In the genomic region with DNA sequence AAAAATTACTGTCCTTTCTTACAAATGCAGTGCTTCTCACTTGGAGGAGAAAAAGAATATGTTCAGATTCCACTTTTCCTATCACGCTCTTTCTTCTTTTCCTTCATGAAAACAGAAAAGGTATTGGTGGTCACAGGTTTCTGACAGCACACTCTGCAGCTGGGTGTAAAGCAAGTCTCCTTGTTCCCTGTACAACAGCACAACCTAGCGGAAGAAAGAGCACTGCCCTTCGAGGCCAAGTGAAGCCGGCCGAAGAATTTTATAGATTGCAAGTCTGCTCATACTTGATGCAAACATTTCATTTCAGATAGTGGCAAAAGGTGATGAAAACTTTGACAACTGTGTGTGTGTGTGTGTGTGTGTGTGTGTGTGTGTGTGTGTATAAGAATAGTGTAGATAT, we compare ENCODE assay signal across 8 mouse cellular contexts.
DNase-seq lines count a peak whose midpoint lies in the region; ATAC-seq lines count a peak whose summit lies in the region.

No protein-coding gene starts in this region.

- H3K4me3 ChIP-seq in hindbrain, embryonic 10.5 days: no peak overlapping the region
- no peak overlapping the region for H3K4me3 ChIP-seq in midbrain, embryonic 14.5 days (replicated peaks; ENCODE audit: low read depth, low read length)

- H3K9me3 ChIP-seq in hindbrain, embryonic 10.5 days: no peaks in the 10 kb centered on the region
- no peaks in the 10 kb centered on the region for H3K9me3 ChIP-seq in midbrain, embryonic 14.5 days (ENCODE audit: control insufficient read depth, low read length)

- H3K36me3 ChIP-seq in hindbrain, embryonic 10.5 days: no peaks in the 10 kb centered on the region
- no peaks in the 10 kb centered on the region for H3K36me3 ChIP-seq in midbrain, embryonic 14.5 days (ENCODE audit: control insufficient read depth, insufficient read depth, low read length)

- H3K9ac ChIP-seq in midbrain, embryonic 14.5 days (replicated peaks; ENCODE audit: low read length): no peak overlapping the region

- H3K27me3 ChIP-seq in hindbrain, embryonic 10.5 days (ENCODE audit: insufficient read depth, poor library complexity, severe bottlenecking): no peaks in the 10 kb centered on the region
- no peaks in the 10 kb centered on the region for H3K27me3 ChIP-seq in midbrain, embryonic 14.5 days (ENCODE audit: control insufficient read depth, insufficient read depth, low read length)

- H3K4me2 ChIP-seq in midbrain, embryonic 14.5 days (ENCODE audit: low read length): no peak overlapping the region

- no peak overlapping the region for H3K27ac ChIP-seq in hindbrain, embryonic 10.5 days
- 0 out of 2 replicates have a peak overlapping the region, but pooled peaks have one; percentile 26 for H3K27ac ChIP-seq in midbrain, embryonic 14.5 days (replicated peaks; ENCODE audit: low read depth, low read length)

- 33% methylated on average over 5 of the region's 5 CpGs for WGBS in hindbrain, embryonic 10.5 days
- 19% methylated on average over 5 of the region's 5 CpGs for WGBS in midbrain, embryonic 14.5 days

- H3K4me1 ChIP-seq in hindbrain, embryonic 10.5 days (replicated peaks): no peaks in the 10 kb centered on the region
- no peaks in the 10 kb centered on the region for H3K4me1 ChIP-seq in midbrain, embryonic 14.5 days (ENCODE audit: control insufficient read depth, insufficient read depth, low read length)

- peak; percentile 74; the same call in 1 of the 2 replicates for ATAC-seq in midbrain, embryonic 14.5 days (ENCODE audit: low FRiP score, low TSS enrichment)

- DNase-seq in 3T3-L1 (ENCODE audit: low read depth, low spot score) (peak; percentile 67), ES-CJ7 (ENCODE audit: low read depth, low spot score) (peak; percentile 65)
- DNase-seq in cerebellum, postnatal 4 days (ENCODE audit: low spot score in 2 of 2): peak; percentile 27 to 56
- DNase-seq in hindbrain, embryonic 10.5 days (ENCODE audit: low spot score): peak; percentile 48
- DNase-seq in layer of hippocampus, adult 9-11 months: peak; percentile 5
- peak; percentile 93 for DNase-seq in midbrain, embryonic 14.5 days
- peak; percentile 7 for DNase-seq in testis, postnatal 14 days (ENCODE audit: low spot score)
- DNase-seq in thymus, postnatal 0 days (ENCODE audit: low spot score): no peak
